Mouse (Mus musculus) cerebellum, postnatal 36 days (tissue): ENCODE results near the gene Duoxa1.
A peak's percentile ranks its signal among the peaks of the same experiment; 100 is the strongest.
"Not testable (repeated sequence)": the region's sequence is repeated elsewhere in the genome, so short reads cannot be mapped to it uniquely, and the experiment has no call there.

Experiments
- DNase-seq, 2 experiments: peaks; one replicate each; pipeline ENCODE4 v3.0.0; 2021 to 2022; ENCODE audit warnings: mixed read lengths in 2 of 2

The Duoxa1 gene

GRCm38 (mm10) chr2:122330317-122330716, 16.8 kb upstream of the Duoxa1 start:
- DNase-seq, result not testable (repeated sequence)

- no peak for DNase-seq
Measured at GRCm38 (mm10) chr2:122327986-122328385, 14.5 kb upstream of the Duoxa1 start.

GRCm38 (mm10) chr2:122325361-122325760, 11.8 kb upstream of the Duoxa1 start:
- DNase-seq, result no peak

DNA sequence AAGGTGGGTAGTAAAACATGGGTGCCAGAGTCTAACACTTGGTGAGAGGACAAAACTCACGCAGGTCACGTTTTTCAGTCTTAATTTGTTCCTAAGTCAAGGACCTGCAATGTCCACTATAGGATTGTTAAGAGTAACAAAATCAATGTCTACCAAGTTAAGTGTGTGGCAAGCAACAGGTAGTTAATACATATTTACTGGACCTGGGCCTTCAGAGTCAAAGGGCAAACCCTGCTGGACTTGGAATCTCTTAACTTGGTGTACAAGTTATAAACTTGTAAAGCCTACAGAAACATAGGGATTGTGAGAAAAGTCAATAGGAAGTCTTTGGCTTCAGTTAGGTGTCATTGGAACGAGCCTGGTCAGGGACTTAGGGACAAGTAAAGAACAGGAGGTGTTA, 11.1 kb upstream of the Duoxa1 start:
- no peak for DNase-seq

- DNase-seq, result no peak
Measured at GRCm38 (mm10) chr2:122323960-122324359, 10.4 kb upstream of the Duoxa1 start.

GRCm38 (mm10) chr2:122317384-122317783, 3.9 kb upstream of the Duoxa1 start:
- DNase-seq, result no peak

DNA sequence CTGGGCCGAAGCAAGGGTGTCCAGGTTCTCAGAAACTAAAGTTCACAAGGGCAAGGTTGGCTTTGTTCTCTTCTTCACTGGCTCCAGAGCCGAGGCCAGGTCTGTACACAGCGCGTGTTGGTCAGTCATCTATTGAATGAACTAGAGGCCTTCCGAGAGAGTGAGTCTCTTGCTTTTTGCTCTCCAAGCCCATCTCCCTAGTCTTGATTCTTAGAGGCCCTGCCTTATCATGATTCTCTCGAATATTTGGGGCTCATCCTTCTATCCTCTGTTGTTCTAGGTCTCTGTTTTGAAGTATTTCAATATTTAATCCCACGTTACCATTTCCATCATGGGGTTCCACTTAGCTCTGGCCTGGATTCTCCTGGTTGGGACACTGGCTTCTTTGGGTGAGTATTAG, 1.8 kb upstream of the Duoxa1 start, which contains the start of gene Duox1:
TSS of gene Duox1 (plus strand) at position 301 of the 400 bp plus-strand sequence.
- DNase-seq, result no peak

- DNase-seq, result peak; percentile 69 to 74
Measured at GRCm38 (mm10) chr2:122312722-122313417, 660 bp downstream of the Duoxa1 start.

- DNase-seq, result no peak
Measured at GRCm38 (mm10) chr2:122311561-122311960, 2.0 kb downstream of the Duoxa1 start.

GRCm38 (mm10) chr2:122309647-122310046, 3.9 kb downstream of the Duoxa1 start:
- DNase-seq, result no peak

- no peak for DNase-seq
Measured at GRCm38 (mm10) chr2:122306184-122306583, 7.3 kb downstream of the Duoxa1 start.

DNA sequence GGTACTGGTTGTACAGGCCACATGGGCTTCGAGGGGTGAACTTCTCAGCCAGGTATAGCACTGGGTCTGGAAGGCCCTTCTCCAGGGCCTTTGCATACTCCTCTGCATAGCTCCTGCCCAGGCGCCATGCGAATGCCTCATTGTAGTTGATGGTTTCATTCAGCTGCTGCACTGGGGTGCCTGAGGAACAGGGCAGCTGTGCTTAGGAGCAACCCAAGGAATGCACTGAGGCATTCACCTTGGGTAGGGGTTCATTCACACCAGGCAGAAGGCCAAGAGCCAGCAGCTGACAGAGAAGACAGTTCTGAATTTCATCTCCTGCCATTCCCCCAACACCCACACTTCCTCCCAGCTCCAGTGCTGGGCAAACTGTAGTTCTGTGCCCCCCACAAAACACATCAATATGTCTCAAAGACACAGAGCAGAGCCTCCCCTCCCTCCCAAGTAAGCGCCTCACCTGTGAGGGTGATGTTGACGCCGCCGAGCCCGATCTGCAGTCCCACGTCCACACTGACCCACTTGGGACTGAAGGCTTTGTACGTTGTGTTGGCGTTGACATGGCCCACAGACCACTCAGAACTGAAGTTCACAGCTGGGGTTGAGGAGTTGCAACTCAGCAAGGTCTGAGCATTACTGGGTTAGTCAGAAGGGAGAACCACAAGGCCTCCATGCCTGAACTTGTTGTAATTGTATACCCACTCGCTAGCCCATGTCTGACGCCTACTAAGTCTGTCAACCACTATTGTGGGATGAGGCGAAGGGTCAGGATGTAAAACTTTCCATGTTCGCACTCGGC, 8.2 kb downstream of the Duoxa1 start:
- no peak for DNase-seq

DNA sequence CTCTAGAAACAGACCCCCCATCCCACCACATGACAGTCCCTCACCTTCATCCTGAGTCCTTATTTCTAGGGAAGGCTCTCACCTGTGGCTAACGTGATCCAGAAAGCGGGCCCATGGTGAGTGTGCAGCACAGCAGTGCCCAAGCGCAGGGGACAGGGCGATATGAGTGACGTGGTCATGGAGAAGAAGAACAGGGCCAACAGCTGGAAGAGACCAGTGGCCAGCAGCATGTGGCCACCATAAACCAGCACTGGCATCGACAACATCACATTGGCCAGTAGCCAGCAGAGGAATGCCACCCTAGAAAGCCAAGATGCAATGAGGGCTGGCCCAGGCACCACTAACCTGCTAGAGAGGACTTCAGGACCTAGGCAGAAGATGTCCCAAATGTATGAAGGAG, 9.0 kb downstream of the Duoxa1 start:
- DNase-seq, result no peak

GRCm38 (mm10) chr2:122302574-122303241, 10.8 kb downstream of the Duoxa1 start:
- peak; percentile 68 to 69 for DNase-seq

DNA sequence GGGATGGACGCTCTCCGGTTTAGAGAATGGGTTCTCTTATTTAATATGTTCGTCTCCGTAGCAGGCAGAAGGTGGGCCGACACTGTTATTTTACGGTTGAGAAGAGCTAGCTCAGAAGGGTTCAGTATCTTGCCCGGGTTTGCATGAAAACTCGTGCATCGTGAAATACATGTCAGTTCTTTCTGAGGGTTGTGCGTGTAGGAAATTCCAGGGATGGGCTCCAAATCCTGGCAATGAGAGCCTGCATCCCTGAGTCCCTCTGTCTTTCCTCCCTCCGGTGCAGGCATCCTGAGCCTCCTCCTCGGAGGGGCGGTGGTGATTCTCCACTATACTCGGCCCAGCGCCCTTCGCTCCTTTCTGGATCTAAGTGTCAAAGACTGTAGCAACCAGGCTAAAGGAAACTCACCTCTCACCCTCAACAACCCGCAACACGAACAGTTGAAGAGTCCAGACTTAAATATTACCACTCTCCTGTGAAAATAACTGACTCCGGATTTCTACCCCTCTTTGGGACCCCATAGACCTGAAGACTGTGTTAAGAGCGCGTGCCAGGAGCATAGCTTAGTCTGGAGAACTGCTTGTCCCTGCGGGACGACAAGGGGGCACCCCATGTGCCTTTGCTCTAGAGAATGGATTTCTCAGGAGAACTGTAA, 11.5 kb downstream of the Duoxa1 start:
- DNase-seq, result no peak

GRCm38 (mm10) chr2:122301081-122301920, 12.2 kb downstream of the Duoxa1 start:
- peak; percentile 38 to 44 for DNase-seq

- no peak for DNase-seq
Measured at GRCm38 (mm10) chr2:122300656-122301020, 12.9 kb downstream of the Duoxa1 start.

GRCm38 (mm10) chr2:122299911-122300655, 13.4 kb downstream of the Duoxa1 start:
- no peak for DNase-seq

DNA sequence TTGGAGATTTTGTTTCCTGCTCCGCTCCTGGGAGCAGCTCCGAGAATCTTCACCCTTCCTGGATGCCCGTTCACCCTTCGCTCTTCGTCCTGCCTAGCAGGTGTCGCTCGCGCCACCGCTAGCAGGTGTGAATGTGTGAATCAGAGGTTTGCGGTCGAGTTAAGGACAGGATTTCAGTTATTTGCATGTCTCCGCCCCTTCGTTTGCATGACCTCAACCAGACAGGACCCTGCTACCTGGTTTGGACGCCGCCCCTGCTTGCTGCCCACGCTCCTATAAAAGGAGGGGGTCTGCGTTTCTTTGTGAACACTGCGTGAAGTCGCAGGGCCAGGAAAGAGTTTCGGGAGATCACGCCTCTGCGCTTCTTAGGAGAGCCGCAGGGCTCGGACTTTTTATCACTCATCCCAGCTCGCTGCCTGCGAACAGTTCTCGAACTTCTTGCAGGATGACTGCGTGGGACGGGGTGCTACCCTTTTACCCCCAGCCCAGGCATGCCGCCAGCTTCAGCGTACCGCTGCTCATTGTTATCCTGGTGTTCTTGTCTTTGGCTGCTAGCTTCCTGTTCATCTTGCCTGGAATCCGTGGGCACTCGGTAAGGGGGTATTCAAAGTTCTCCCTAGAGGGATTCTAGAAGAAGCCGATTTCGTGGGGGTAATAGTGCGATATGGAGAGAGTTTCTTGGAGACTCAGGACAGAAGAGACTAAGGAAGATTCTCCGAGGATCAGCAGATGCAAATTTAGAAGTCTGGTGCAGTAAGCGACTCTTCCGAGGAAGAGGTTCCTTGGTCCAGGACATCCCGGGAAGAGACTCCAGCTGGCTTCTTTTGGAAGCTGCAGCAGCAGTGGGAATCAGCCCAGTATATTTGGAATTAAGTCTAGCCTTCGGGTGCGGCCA, 14.7 kb downstream of the Duoxa1 start, which contains the start of gene Duoxa2:
TSS of gene Duoxa2 (plus strand) at position 305 of the 895 bp plus-strand sequence.
- DNase-seq, result no peak

DNA sequence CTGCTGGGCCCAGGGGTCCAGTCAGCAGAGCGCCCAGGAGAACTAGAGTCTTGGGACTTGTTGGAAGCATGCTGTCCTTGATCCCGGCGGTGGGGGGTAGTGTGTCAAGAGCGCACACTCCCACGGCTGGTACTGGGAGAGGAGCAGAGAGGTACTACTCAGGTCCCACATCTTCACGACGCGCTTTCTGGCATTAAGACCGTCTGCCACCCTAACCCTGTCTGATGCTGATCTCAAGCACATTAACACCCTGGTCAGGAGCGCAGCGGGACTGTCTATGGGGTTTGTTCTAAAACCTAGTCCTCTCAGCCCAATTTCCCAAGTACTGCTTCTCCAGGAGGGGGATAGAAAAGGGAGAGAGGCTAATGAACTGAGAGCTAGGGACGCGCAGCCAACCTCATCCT, 15.4 kb downstream of the Duoxa1 start, which contains the start of gene Duox2:
TSS of gene Duox2 (minus strand) at position 354 of the 404 bp plus-strand sequence.
- no peak for DNase-seq
